Mouse (Mus musculus) midbrain, postnatal 0 days (tissue): ENCODE data around the gene Cers3. TPM values are rescaled to one million over a fixed set of nuclear protein-coding genes. Genes with fewer than 3 reads are reported as not detected.

Experiments
- ATAC-seq: fragments of 200-750 bp; cut with Nextera tagmentation; 2 replicates; pipeline ENCODE4 v1.8.0; 2017; ENCODE audit warnings: moderate number of reproducible peaks, mild to moderate bottlenecking, moderate TSS enrichment, moderate library complexity; ENCODE audit not compliant: low FRiP score
- DNase-seq: peaks from one replicate; pipeline ENCODE4 v3.0.0-alpha.2; 2015; ENCODE audit warnings: low spot score
- H3K27ac ChIP-seq: fragments of 300-500 bp; sonication (generic); 2 replicates; pipeline ENCODE4 v1.5.1; 2014; ENCODE audit warnings: low read depth, mild to moderate bottlenecking, low read length, mixed read lengths
- H3K27me3 ChIP-seq: fragments of 300-500 bp; sonication (generic); 2 replicates; pipeline ENCODE4 v1.6.1; 2014; ENCODE audit warnings: low read length, control low read depth, mixed read lengths; ENCODE audit not compliant: insufficient read depth
- H3K36me3 ChIP-seq: fragments of 300-500 bp; sonication (generic); 2 replicates; pipeline ENCODE4 v1.6.1; 2014; ENCODE audit warnings: low read length, control low read depth, mixed read lengths; ENCODE audit not compliant: insufficient read depth
- H3K4me1 ChIP-seq: fragments of 300-500 bp; sonication (generic); 2 replicates; pipeline ENCODE4 v1.6.1; 2014; ENCODE audit warnings: mild to moderate bottlenecking, control low read depth, antibody characterized with exemption, low read length, mixed read lengths; ENCODE audit not compliant: insufficient read depth
- H3K4me2 ChIP-seq: fragments of 300-500 bp; sonication (generic); 2 replicates; pipeline ENCODE4 v1.6.1; 2014; ENCODE audit warnings: low read depth, mild to moderate bottlenecking, low read length, mixed read lengths; ENCODE audit not compliant: poor library complexity, severe bottlenecking
- H3K4me3 ChIP-seq: fragments of 300-500 bp; sonication (generic); 2 replicates; pipeline ENCODE4 v1.5.1; 2014; ENCODE audit warnings: low read depth, mild to moderate bottlenecking, low read length, moderate library complexity
- H3K9ac ChIP-seq: fragments of 300-500 bp; sonication (generic); replicated peaks from 2 replicates; pipeline ENCODE4 v1.6.1; 2014; ENCODE audit warnings: mild to moderate bottlenecking, low read length, moderate library complexity, mixed read lengths; ENCODE audit not compliant: poor library complexity, severe bottlenecking
- H3K9me3 ChIP-seq: fragments of 300-500 bp; sonication (generic); 2 replicates; pipeline ENCODE4 v1.6.1; 2016; ENCODE audit warnings: low read length, control low read depth
- CTCF ChIP-seq: IDR thresholded peaks from 2 replicates; pipeline ENCODE4 v1.5.1; 2016; ENCODE audit warnings: antibody characterized with exemption, mild to moderate bottlenecking
- WGBS: fragments of 180-500 bp; shearing (Covaris S2); extraction: QIAGEN DNeasy Blood & Tissue Kit; methylation state at CpG from one replicate; pipeline ENCODE4 v1.1.7; 2014; 5-methylcytosine and 5-hydroxymethylcytosine counted together
- polyA plus RNA-seq: library from polyadenylated mRNA; unstranded; fragments of >200 nt; fragmentation: Nextera tagmentation; extraction: Ambion mirVana; gene quantifications from 2 replicates; pipeline ENCODE4 v1.2.1, GENCODE M21; 2015
- total RNA-seq: library from RNA; depleted of rRNA; stranded (reverse); fragments of >200 nt; gene quantifications from 2 replicates; pipeline ENCODE4 v1.2.3, GENCODE M21; 2014

The Cers3 gene
- total and polyA plus RNA-seq, 2 experiments from 2014 or later: 0.70 to 1.3 TPM

GRCm38 (mm10) chr7:66841165-66841564 lies 97.9 kb downstream of the Cers3 start:
- Histone ChIP-seq H3K9ac (no peak overlapping the region), H3K27ac (no peak overlapping the region), H3K4me2 (peak overlapping the region; percentile 99), H3K4me1 (no peaks in the 10 kb centered on the region), H3K4me3 (peak overlapping the region; percentile 60; the same call in 1 of the 2 replicates), H3K27me3 (no peaks in the 10 kb centered on the region), H3K36me3 (no peaks in the 10 kb centered on the region), H3K9me3 (no peaks in the 10 kb centered on the region)
- WGBS: 74% methylated on average over 7 of the region's 7 CpGs
- no peak for TF ChIP-seq CTCF
- peak; percentile 33 for DNase-seq
- no peak for ATAC-seq

GRCm38 (mm10) chr7:66842021-66842420 lies 98.7 kb downstream of the Cers3 start:
- Histone ChIP-seq H3K36me3 (no peaks in the 10 kb centered on the region), H3K9ac (no peak overlapping the region), H3K9me3 (no peaks in the 10 kb centered on the region), H3K4me1 (no peaks in the 10 kb centered on the region), H3K4me2 (no peak overlapping the region), H3K27ac (no peak overlapping the region), H3K27me3 (no peaks in the 10 kb centered on the region), H3K4me3 (no peak overlapping the region)
- peak; percentile 83 for DNase-seq
- TF ChIP-seq CTCF: peak; percentile 84
- ATAC-seq: no peak
- 54% methylated on average over 10 of the region's 10 CpGs for WGBS

DNA sequence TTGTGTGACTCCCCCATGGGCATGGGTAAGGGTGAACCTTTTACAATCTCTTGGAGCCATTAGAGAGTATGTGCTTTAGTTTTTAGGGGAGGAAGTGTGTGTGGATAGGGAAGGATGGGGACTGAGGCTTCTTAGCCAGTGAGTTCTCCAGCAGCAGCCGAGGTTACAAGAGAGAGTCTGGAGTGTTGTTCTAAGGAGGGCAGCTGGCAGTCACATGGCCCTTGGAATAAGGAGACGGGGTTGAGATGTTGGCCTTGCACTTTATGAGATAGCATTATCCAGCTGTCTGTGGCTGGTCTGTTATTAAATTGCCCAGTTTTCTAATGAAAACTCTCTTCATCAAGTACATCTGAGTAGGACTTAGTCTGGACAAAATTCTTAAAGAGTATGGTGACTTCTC lies 100.5 kb downstream of the Cers3 start:
- Histone ChIP-seq H3K27me3 (no peaks in the 10 kb centered on the region), H3K36me3 (no peaks in the 10 kb centered on the region), H3K4me2 (no peak overlapping the region), H3K9ac (no peak overlapping the region), H3K27ac (no peak overlapping the region), H3K4me1 (no peaks in the 10 kb centered on the region), H3K4me3 (no peak overlapping the region), H3K9me3 (no peaks in the 10 kb centered on the region)
- WGBS: 73% methylated on average over 2 of the region's 2 CpGs
- TF ChIP-seq CTCF: no peak
- ATAC-seq (no peak), DNase-seq (no peak)

DNA sequence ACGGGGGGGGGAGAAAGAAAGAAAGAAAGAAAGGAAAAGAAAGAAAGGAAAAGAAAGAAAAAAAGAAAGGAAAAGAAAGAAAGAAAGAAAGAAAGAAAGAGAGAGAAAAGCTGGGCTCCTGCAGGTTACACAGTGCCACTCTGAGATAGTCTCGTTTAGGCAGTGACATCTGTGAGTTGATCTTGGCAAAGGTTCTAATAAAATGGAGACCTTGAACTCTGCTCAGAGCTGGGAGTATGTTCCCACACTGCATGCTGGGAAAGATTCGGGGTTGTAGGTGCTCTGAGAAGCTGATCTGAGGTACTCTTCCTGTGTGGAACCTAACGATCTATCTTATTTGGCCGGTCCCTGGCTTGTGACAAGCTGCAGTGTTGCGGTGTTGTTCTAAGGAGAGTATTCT lies 103.3 kb downstream of the Cers3 start:
- Histone ChIP-seq H3K9ac (no peak overlapping the region), H3K36me3 (no peaks in the 10 kb centered on the region), H3K27ac (no peak overlapping the region), H3K27me3 (no peaks in the 10 kb centered on the region), H3K4me2 (no peak overlapping the region), H3K9me3 (no peaks in the 10 kb centered on the region), H3K4me3 (no peak overlapping the region), H3K4me1 (no peaks in the 10 kb centered on the region)
- DNase-seq (no peak), ATAC-seq (no peak)
- 78% methylated on average over 6 of the region's 6 CpGs for WGBS
- no peak for TF ChIP-seq CTCF

- Histone ChIP-seq H3K9ac (no peak overlapping the region), H3K27me3 (no peaks in the 10 kb centered on the region), H3K36me3 (no peaks in the 10 kb centered on the region), H3K27ac (no peak overlapping the region), H3K4me2 (no peak overlapping the region), H3K9me3 (no peaks in the 10 kb centered on the region), H3K4me3 (no peak overlapping the region), H3K4me1 (no peaks in the 10 kb centered on the region)
- DNase-seq: no peak
- no peak for ATAC-seq
- TF ChIP-seq CTCF: no peak
- WGBS: 85% methylated on average over 9 of the region's 9 CpGs
These were observed 104.0 kb downstream of the Cers3 start for GRCm38 (mm10) chr7:66847299-66847698.

DNA sequence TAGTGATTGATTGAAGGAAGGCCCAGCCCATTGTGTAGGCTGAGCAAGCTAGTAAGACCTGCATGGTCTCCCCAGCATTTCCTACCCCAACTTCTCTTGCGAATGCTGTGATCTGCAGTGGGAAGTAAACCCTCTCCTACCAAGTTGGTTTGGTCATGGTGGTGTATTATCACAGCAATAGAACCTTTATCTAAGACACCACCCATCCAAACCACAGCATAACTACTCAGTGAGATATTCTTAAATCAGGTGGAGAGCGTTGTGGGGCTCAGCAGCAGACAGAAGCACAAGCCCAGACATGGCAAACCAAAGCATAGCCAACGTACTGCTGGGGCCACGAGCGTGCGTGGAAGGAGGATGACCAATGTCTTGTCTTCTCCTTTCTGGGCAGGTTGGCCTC lies 106.0 kb downstream of the Cers3 start:
- H3K27ac ChIP-seq: no peak overlapping the region
- no peak overlapping the region for H3K4me3 ChIP-seq
- ATAC-seq (no peak), DNase-seq (no peak)
- H3K9ac ChIP-seq: no peak overlapping the region
- TF ChIP-seq CTCF: no peak
- H3K36me3 ChIP-seq: no peaks in the 10 kb centered on the region
- H3K4me1 ChIP-seq: no peaks in the 10 kb centered on the region
- H3K9me3 ChIP-seq: no peaks in the 10 kb centered on the region
- 92% methylated on average over 6 of the region's 6 CpGs for WGBS
- no peaks in the 10 kb centered on the region for H3K27me3 ChIP-seq
- no peak overlapping the region for H3K4me2 ChIP-seq
